Mouse (Mus musculus): ENCODE results near the gene Cpxm1.
"Not testable (repeated sequence)": the region's sequence is repeated elsewhere in the genome, so short reads cannot be mapped to it uniquely, and the experiment has no call there.

The Cpxm1 gene

DNA sequence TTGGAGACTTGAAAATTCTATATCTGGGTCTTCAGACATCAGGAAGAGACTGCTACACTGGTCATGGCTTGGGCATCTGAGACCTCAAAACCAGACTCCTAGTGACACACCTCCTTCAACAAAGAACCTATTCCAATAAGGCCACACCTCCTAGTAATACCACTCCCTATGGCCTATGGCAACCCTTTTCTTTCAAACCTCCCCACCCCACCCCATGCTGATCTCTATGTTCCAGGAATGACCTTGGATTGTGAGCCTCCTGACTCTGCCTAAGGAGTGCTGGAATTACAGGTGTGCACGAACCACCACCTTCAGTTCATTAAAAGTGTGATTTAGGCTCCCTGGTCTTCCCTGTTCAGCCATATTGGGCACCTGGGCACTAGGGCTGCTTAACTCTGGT is 2.7 kb upstream of the Cpxm1 start:
- DNase-seq = no peak

DNA sequence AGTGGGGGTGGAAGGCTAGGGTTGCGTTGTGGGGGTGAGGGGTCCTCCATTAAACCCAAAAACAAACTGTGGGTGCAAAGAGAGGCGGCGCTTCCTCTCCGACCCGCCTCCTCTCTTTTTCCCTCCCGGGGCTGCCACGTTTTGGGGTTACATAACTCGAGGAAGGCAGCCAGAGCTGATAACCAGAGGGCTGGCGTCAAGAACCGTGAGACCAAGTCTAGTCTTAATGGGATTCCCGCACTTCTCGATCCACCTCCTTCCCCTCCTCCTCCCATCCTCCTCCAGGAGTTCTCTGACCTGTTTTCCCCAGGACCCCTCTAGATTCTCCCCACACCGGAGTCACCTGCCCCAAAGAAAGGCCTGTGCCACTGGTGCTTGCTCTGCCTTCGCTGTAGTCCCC is 717 bp upstream of the Cpxm1 start:
- no peak for DNase-seq

DNA sequence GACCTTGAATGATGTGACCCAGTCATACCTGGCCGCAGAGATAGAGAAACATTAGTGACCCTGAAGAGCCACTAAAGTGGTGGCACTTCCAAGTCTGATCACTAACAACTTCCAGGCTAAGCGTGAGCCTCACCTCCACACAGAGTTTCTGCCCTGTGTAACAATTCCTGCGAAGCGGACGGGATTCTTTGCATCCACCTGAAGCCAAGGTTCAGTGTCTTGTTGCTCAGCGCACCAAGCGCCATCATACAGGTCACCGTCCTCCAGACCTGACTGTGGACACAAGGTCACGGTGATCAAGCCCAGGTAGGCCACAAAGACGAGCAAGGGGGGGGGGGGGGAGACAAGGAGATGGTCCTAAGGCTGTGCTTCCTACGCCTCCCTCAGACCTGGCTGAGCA is 1.7 kb downstream of the Cpxm1 start:
- DNase-seq = no peak

DNA sequence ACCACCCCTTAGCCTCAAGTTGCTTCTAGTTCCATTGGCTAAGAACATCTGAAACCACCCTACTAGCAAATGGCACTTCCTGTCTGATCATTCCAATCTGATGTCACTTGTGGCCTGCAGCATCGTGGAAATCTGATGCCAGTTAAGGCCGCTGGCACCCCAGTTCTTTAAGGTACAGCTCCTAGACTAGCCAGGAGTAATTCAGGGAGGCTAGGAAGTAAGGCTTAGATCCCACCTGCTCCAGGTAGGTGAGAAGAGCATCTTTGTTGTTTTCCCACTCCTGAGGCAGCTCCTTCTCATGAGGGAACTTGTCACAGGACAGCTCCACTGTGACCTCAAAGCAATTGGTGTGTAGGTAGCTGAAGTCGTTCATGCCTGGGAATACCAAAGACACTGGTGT is 4.5 kb downstream of the Cpxm1 start:
- DNase-seq = no peak

DNA sequence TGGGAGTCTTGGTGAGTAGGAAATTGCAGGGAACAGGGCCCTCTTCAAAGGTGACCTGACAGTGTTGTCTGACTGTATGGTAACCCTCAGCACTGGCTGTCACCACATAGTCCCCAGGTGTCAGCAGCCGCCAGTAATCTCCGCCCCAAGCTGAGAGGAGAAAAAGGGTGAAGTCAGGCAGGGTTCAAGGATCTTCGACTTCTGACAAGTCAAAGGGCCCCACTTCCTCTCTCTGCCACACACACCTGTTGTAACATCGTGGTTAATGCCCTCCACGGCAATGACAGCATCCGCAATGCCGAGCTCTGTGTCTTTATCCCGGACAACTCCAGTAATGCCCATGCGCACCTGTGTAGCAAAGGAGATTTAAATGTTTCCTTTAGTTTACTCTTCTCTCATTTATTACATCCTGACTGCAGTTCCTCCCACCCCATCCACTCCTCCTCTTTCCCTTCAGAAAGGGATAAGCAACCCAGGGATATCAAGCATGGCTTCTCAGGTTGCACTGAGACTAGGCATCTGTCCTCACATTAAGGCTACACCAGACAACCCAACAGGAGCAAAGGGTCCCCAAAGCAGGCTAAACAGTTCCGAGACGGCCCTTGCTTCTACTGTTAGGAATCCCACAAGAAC is 6.3 kb downstream of the Cpxm1 start:
- DNase-seq = peak; percentile 66 to 78

DNA sequence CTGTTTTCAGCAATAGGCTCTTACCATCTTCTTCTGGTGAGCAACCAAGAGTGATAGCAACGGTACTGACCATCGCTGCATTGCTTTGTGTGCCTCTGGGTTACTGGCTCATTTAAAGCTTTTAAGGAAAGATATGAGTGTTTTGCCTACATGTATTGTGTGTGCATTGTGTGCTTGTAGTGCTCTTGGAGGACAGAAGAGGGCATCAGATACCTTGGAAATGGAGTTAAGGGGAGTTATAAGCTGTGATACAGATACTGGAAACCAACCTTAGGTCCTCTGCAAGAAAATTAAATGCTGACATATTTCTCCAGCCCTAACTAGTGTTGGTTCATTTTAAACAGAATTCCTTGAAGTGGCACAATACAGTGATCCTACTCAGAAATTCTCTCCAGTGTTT is 8.6 kb downstream of the Cpxm1 start:
- DNase-seq = no peak

DNA sequence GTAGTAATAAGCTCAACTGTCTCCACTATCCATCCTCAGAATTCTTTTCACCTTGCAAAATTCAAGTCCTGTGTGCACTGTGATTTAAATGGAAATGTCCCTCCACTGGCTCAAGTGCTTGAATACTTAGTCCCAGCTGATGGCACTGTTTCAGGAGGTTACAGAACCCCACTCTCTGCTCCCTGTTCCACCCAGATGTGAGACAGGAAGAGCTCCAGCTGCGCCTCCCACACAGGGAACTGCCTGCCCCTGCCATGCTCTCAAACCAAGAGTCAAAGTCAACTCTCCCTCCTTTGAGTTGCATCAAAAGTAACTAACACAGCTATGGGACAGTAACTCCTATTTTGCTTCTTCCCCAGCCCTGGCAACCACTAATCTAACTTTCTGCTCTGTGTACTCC is 11.2 kb downstream of the Cpxm1 start:
- no peak for DNase-seq

DNA sequence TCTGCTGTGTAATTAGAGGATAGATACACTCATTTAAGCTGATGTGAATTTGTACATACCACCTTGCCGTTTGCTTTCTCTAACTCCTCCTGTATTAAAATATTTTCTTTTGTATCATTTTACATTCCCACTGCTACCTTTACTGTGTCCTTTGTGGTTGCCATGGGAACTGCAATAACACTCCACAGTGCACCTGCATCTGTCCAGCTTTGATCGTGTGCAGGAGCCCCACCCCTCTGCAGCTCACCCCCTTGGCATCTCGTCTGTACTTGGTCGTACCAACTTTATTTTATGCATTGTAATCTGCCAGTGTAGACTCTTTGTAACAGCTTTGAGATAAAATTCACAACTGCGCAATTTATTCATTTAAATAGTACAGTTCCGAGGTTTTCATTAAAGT is 13.5 kb downstream of the Cpxm1 start:
- peak in 1 of 2 experiments; percentile 33 for DNase-seq

DNA sequence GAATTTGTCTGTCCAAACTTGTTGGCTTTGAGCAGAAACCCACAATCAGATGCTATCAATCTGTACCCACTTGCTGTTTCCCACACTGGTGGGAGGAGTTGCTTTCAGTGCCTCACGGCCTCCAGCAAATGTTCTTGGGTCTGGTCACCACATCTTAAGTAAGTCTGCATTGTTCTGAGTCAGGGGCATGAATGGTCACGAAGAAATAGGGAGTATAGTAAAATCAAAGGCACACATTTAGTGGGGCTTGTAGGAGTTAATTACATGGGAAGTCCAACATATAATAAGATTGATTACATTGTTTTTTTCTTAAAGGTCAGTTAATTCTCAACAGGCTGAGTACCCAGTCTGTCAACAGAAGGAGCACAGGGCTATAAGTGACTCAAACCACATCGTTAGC is 14.2 kb downstream of the Cpxm1 start:
- DNase-seq = no peak

DNA sequence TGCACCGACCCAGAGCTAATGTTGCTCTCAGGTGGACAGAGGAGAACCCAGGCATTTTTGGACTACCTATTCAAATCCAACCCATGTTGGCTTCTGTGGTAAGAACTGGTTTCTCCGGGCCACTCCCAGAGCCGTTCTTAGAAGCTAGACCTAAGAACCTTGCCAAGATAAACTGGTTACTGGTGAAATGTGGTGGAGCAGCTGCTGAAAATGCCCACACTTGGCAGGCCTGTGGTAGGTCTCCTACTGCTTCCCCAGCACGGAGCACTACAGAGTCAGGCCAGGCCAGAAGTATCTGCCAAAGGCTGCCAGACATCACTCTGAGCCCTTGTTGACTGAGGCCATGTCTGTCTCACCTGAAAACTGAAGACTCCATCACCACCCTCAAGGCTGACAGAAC is 22.4 kb downstream of the Cpxm1 start:
- no peak for DNase-seq

DNA sequence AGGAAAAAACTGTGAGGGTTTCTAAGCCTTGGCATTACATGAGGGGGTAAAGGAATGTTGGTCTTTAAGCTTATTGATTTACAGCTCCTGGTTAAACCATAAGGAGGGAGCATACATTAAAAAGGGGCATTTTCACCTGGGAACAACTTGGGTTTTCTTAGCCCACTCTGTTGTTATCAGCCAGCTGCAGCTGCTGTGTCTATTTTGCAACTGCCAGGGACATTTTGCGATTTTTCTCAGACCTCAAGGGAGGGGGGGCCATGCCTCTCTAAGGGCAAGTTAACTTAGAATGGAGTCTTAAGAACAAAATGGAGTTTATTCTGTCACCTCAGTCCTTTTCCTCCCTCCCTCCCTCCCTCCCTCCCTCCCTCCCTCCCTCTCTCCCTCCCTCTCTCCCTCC is 24.3 kb downstream of the Cpxm1 start:
- DNase-seq = not testable (repeated sequence)

DNA sequence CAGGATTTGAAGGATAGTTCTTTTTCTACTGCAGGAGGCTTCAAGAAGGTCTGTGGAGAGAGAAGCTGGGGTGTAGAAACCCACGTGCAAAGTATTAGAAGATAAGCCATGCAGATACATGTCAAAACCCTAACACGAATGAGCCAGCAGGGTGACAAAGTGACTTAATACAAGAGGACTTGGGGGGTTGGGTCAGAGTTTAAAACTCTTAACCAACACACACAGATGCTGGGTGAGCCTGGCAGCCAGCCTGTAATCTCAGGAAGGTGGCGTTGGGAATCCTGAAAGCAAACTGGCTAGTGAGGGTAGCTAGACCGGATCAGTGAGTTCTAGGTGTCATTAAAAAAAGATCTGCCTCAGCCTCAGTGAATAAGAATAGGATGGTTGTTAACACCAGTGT is 30.0 kb downstream of the Cpxm1 start:
- DNase-seq = no peak

DNA sequence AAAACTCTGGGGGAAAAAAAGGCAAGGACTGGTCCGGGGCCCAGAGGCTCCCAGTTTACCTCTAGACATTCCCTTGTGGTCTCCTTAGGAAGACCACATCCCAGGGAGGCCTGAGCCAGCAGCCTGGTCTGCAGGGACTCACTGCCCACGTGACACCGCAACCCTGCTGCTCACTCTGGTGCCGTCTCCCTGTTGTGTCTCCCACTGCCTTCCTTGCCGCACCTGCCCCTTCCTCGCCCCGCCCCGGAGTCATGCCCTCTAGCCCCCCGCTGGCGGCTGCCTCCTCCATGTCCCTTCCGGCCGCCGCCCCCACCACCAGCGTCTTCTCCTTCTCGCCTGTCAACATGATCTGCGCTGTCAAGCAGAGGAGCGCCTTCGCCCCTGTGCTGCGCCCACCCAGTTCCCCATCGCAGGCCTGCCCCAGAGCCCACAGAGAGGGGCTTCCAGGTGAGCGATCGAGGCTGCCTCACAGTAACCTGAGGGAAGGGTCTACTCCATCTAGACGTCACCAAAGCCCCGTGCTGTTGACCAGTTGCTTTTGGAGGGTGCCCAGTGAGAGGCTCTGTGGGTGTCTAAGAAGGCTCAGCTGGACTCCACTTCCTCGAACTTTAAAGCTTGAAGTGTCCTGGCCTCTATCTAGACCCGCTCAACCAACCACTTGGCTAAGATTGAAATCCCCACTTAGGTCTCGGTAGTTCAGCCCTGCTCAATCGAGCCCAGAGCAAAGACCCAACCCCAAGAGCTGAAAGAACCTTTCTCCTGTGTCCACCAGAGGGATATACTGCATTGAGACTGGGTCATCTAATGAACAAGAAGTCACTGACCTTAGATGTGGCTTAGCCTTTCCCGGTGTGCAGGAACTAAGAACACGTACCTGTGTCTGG is 31.9 kb downstream of the Cpxm1 start:
- peak; percentile 10 to 11 for DNase-seq

DNA sequence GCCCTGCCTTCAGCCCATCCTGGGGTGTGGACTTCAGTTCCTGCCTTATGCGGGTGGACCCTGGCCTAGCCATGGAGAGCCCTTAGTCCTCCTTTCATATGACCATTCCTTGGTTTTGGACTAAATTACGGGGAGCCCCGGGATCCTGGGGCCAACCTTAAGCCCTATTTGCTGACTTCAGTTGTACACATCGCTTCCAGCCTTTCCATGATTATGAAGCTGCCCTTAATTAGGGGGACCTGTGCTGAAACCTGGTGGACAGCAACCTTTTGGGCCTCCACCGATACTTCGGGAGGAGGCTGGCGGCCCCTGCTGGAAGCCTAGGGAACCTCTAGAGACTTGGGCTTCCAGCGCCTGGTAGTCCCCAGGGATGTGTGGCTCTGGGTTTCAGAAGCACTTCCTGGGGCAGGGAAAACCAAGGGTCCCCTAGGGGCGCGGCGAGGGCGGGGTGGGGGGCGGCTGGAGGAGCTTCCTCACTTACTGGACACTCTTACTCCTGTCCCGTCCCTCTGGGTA is 34.8 kb downstream of the Cpxm1 start:
- no peak for DNase-seq

DNA sequence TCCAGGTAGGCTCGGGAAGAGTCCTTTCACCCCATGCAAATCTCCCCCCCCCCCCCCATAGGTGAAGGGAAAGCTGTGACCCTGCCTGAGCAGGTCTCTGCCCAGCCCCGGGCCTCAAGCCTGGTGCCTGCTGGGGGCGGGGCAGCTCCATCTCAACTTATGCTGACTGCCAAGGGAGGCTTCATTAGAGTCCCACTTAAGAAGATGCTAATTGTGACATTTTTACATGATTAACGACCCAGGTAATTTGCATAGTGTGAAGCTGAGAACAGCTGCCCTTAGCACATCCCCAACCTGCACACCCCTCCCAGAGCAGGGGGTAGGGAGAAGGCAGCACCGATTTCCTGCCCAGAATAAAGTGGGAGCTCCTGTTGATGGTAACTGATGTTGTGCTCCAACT is 38.5 kb downstream of the Cpxm1 start:
- no peak for DNase-seq

DNA sequence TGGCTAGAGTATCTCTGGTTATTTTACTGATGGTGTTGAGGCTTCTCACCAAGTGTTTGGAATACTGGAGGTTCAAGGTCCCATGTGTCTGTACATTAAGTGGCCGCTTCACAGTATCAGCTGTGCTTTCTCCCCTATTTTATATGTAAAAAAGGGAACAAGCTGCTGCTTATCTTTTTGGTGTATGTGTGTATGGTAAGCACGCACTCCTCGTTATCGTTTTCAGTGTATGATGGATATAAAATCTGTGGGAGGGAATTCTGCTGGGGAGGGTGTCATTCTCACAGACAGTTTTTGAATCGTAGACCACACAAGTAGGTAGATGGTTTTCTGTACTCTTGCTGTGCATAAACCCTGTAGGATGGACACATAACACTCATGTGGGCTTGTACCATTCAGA is 39.8 kb downstream of the Cpxm1 start:
- DNase-seq = no peak

DNA sequence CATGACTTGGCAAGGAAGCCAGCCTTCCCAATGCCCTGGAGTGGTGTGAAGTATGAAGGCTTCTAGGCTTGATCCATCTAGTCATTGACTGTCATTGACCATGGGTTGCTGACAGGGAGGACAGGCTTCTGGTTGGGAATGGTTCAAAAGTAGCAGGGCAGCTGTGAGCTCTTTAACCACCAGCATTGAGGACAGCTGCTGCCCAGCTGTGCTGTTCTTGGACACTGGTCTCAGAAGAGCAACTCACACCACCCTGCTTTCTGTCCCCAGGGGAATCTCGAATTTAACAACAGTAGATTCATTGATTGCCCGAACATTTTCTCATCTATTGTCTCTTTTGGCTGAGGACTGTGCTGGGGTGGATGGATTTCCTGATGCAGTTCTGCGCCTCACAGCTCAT is 43.5 kb downstream of the Cpxm1 start:
- DNase-seq = no peak

DNA sequence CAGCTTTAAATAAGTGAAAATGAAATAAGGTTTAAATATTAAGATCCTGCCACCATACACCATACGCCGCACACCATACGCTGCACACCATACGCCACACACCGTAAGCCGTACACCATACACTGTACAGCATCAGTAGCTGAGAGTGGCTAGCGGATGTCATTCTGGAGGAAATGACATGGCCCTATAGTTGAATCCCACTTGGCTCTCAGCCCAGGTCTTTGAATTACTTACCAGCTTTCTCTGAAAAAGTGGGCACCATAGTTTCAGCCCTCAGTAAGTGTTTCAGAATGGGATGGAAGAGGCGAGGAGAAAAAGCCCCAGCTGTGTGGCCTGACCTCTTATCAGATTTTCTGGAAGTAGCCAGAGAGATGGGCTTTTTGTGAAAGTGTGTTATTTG is 44.0 kb downstream of the Cpxm1 start:
- DNase-seq = no peak

DNA sequence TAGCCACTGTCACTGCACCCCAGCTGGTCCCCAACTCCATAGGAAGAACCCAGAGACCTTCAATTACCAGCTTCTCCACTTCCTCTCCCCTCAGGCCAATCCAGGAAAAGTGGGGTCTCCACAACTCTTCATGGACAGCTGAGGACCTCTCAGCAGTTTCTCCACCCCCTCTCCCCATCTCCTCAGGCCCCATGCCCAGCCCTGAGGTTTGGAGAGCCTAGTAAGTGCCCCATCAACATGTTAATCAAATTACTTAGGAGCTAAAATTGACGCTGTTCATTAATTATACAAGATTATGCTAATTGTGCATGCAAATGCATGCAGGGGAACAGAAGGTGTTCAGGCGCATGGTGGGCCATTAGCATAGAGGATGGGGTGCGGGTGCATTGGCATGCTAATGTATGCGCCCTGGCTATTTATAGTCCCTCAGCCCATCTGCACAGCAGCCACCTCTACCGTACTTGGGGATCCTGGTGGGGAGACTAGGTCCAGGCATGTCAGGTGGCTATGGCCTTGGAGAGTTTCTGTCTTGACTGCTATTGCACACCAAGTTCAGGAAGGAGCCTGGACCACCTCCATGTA is 45.5 kb downstream of the Cpxm1 start:
- DNase-seq = no peak

DNA sequence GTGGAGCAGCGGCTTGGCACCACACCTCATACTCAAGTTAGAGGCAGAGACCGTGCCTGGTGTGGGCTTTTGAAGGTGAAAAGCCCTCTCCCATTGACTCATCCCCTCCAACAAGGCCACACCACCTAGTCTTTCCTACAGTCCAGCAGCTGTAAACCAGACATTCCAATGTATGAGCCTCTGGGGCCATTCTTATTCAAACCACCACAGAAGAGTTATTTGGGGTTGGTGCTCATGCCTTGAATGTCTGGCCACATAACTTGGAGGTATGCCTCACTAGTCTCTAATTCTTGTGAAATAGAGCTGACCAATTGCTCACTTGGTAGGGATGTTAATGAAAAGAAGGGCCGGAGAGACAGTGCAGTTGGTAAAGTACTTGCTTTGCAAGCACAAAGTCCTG is 47.0 kb downstream of the Cpxm1 start:
- no peak for DNase-seq

DNA sequence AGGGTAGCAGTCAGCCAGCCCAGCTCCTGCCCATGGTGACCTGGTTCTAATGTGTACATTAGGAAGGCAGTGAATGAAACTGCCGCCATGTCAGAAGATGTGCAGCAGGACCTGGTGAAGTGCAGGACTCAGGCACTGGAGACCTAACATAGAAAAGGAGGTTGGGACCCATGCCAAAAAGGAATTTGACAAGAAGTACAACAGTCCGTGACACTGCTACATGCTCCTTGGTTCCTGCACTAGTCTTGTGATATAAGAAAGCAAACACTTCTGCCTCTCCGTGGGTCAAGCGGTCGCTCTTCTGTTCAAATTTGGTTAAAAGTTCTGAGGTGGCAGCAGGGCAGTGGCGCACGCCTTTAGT is 56.2 kb downstream of the Cpxm1 start:
- no peak for DNase-seq

Measured in thymus, adult 18-20 months (tissue).